Mouse (Mus musculus) CD4-positive, CD25-positive, alpha-beta regulatory T cell, adult 4 months (primary cell): ENCODE data around the gene F13a1. TPM values are rescaled to one million over a fixed set of nuclear protein-coding genes. Genes with fewer than 3 reads are reported as not detected.

ENCODE experiments used
- ATAC-seq: one replicate; pipeline ENCODE4 v1.8.0; 2017
- polyA plus RNA-seq, 2 experiments: library from polyadenylated mRNA; unstranded; fragments of 100-300 nt; shearing (Covaris generic); gene quantifications; one replicate each; pipeline ENCODE4 v1.2.1; 2017

The F13a1 gene
- 1 to 10 TPM in 1 of 2 experiments, under 1 TPM in 1; 0.75 to 1.7 TPM for polyA plus RNA-seq

DNA sequence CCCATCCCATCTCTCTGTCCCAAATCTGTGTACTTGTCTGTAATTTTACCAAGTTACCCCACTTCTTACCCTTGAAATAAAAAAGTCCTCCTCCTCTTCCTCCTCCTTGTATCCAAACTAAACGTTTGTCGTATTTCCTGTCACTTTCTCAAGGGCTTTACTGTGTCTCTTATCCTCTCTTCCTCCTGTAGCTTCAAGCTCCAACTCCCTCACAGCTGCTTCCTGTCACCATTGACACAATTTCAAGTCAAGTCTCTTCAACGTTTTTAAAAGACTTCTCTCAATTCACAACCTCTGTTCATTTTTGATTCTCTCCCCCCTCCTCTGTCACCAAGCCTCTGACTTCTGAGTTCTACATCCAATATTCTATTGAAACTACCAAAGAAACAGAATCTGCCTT lies at the start of gene F13a1:
Gene F13a1, minus strand, starts transcription at position 119 of the 400 bp plus-strand sequence.
- no peak for ATAC-seq

DNA sequence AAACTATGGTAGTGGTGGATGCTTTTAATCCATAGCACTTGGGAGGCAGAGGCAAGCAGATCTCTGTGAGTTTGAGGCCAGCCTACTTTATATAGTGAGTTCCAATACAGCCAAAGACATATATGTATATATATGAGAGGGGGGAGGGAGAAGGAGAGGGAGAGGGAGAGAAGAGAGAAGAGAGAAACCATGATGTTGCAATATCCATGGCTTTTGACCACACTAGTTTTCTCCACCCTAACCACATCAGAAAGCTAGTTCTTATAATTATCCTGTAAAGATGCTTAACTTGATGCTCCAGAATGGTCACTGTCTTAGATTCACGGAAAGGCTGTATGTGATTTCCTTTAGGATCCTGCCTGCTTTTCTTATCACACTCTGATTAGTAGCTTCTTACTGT lies 41.6 kb upstream of the F13a1 start:
- ATAC-seq = no peak

DNA sequence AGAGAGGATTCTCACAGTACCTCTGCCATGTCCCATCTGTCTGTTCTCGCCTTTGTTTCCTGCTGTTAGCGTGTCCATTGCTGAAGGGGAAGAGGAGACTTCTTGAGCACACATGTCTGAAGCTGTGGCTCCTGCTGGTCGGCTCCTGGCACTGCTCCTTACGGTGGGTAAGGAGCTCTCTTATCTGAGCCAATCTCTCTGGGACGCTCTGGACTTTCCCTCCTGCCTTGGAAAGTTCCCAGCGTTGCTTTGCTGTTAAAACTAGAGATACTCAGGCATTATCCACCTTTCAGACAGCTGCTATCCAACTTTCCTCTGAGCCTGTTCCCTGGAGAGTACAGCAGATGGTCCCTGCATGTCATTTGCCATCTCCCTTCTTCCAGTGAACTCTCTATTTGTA lies 39.1 kb upstream of the F13a1 start:
- ATAC-seq = no peak

DNA sequence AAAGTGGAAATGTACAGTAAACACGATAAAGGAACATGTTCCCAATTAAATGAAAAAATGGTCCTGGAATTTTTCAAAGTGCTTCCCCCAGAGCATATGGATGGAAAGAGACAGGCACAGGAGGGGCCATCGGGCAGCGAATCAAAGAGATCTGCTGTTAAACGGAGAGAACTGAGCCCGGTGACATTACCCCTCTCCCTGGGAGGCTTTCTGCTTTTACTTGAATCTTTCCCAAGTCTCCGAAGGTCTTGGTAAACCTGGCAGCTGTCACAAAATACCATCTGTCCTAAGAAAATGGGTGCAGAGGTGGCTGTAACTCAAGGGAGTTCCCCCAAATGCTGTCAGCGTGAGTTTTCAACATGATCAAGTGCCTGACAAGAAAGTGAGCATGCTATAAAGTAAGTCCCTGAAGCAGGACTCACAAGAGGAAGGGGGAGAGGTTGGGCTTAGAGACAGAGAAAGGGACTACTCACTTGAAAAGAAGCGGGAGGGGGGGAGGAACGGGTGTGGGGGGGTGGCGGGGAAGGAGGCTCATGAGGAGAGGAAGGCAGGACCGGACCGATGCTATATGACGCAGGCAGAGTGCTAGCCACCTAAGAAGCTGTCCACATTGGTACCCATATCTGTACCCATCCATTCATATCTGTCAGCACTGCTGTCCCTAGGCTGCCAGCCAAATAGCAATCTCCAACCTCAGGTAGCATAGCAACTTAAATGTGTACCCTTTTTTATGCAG lies 31.6 kb upstream of the F13a1 start:
- ATAC-seq = no peak

DNA sequence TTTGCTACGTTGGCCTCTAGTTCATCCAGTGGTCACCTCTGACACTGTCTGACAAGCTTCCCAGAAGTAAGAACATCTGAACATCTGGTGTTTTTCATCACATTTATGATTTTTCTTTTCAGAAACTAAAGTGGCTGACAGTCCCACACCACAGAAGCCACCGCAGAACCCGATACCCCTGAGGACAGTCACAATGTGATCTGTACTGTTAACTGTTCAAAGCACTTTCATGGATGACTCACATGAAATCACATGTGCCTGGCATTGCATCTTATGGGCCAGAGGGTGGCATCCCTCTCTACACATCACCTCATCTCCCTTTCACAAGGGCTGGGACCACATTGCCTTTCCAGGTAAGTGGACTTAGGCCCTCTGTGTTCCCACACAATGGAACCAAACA lies 21.3 kb upstream of the F13a1 start:
- no peak for ATAC-seq

DNA sequence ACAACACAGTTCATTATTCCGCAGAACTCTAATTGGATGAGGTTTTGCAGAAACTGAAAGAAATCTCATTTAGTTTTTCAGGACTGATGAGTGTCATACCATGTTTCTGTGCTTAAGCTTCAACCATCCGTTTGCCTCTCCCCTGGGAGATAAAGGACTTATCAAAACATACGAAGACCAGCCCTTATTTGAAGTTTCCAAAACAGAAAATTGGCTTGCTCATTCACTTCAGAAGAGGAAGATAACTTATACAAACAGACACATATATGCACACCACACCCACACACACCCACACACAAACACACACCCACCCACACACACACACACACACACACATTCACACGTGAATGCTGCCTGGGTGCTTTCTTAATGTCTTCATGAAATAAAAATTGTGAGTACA lies 20.8 kb upstream of the F13a1 start:
- ATAC-seq = no peak

DNA sequence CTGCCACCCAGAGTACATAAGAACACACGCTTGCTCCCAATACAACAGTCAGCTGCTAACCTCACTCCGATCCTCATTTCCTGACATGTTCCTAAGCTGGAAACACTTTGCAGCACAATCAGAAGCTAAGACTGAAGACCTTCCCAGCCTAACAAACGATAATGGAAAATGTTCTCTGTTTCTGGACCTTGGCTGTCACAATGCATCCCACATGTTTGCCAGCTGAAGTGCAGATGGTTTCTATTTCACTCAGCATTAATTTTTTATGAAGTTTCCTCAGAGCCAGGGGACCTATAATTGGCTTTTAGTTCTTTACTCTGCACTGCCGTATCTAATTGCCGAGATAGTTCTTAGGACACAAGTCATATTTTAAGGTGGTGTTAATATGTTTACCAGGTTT lies 10.8 kb upstream of the F13a1 start:
- ATAC-seq = no peak

DNA sequence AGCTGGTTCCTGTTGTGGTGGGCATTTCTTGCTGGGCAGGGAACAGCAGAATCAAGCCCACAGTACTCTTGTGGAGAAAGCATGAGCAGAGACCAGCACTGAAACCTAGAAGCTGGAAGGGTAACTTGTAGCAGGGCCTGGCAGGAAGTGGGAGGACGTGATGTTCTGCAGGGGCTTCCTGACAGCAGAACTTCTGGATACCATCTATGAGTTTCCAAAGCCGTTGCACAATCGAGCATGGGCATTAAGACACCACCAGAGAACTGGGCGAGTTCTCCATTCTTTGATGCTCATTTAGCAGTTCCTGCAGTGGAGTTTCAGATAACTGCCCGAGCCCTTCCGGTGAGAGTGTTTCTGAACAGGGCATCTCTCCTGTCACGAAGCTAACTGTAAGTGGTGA lies 6.6 kb upstream of the F13a1 start:
- ATAC-seq = peak; percentile 41

DNA sequence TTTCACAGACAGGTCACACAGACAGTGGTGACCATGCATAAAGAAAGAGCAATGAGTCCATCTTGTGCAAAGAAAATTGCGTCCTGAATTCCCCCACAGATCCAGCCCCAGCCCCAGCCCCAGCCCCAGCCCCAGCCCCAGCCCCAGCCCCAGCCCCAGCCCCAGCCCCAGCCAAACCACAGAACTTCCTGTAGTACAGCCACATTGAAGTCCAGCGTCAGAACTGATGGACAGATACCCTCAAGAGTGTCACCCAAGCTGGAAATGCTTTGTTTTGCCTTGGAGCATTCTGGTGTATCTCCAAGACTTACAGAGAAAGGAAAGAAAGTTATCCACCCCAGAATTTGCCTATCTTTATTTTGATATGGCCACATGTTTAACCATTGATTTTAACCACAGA lies 413 bp downstream of the F13a1 start:
- no peak for ATAC-seq

DNA sequence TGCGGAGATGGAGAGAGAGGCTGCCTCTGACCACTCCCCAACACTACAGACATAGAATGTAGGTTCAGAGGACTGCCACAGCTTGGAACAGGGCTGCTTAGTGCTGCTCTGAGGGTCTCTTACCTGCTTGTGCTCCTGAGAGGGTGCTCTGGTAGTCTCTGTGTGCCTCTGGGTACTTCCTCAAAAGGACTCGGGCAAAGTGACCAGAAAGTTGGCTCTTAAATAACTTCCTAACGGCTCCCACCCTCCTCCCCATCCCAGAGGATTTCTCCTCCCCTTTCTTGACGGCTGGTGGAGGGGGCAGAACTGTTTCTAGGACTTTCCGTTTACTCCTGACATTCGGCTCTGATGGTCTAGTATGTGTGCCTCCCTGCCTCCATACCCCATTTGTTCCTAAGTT lies 1.0 kb downstream of the F13a1 start:
- ATAC-seq = no peak

DNA sequence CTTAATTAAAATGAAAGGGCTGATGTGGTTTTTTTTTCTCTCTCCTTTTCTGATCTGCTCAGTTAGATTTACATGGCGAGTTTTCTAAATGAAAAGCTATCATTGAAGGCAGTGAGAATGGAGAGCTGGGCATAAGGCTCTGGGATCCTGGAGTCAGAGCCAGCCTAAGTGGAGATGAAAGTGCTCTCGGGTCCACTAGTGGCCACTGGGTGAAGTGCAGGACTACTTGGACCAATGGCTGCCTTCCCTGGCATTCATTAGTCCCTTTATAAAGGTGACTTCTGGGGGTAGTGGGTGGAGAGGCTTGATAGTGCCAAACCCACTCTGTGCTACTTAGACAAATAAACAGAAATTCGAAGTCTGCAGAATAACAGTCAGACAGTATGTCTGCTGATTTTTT lies 5.0 kb downstream of the F13a1 start:
- no peak for ATAC-seq

DNA sequence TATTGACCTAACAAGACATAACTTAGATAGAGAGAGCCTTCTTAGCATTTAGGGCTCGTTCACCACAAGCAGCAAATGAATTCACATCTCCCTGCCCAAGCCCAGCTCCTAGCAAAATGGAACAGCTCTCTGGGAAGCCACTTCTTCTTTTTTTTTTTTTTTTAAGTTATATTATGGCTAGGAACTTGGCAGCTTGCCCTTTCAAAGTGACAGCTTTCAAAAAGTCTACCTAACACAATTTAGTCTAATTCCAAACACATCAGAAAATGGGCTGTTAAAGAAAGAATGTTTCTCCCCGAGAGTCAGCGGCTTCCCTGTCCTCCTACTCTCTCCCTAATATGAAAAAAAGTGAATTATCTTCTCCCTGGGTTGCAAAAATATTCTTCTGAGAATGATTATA lies 15.3 kb downstream of the F13a1 start:
- no peak for ATAC-seq

DNA sequence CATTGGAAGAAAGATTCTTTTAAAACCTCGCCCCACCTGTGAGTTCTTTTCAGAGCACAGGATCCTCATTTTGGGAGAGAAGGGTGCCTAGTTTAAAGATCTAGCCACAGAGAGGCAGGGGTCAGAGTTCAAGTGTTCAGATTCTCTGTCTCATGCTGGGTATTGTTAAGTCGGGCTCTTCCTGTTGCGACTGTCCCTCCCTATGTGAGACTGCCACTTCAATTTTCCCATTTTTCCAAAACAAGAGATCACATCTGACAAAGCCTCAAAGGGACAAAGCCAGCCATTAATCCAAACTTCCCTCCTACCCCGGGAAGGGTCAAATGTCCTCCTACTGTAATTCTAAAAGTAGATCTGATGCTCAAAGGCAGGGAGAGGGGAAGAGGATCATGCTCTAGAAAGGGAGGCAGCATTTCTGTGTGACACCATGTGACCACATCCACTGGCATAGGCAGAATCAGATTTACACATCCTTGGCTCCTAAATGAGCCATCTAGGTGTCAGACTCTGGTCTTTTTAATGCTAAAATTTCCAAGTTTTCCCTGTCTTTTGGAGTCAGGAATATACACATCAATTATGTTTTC lies 24.0 kb downstream of the F13a1 start:
- ATAC-seq = no peak

DNA sequence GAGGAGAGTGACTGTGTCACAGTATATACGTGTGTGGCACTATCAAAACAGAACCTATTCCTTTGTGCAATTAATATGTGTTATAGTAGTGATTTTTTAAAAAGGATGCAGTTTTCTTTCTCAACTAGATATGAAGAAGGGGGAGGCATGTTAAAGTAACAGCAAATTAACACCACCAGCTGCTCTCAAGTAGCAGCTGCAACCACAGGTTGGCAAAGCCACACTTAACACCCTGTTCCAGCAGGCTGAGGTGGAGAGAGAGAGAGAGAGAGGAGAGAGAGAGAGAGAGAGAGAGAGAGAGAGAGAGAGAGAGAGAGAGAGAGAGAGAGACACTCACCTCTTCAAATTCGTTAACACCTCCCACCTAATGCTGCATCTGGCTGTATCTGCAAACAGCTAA lies 28.5 kb downstream of the F13a1 start:
- ATAC-seq = no peak

DNA sequence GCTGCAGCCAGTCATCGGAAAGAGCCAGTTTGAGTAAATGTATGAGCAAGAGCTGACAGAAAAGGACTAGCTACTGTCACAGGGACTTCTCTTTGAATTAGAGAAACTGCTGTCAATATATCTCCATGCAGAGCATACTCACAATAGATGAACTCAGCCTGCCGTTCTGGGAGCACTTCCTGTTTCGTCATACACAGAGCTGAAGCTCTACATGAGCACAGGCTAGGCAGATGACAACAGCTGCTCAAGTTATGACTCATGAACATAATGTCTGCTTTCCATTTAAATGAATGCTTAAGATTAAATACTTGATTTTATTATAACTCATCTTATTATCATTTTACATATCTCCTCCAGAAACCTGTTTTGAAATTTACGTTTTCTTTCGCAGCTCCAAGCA lies 39.3 kb downstream of the F13a1 start:
- ATAC-seq = peak; percentile 87

DNA sequence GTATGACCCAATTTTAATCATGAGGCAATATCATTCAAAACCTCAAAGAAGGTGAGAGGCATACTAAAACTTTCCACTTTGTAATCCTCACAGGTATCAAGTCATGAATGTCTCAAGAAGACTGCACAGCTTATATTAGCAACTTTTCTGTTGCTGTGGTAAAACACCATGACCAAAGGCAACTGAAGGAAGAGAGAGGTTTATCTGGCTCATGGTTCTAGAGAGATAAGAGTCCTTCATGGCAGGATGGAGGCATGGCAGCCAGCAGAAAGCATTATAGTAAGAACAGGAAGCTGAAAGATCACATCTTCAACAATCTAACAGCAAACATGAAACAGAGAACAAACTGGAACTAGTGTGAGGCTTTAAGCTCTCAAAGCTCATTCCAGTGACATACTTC lies 43.8 kb downstream of the F13a1 start:
- ATAC-seq = peak; percentile 21

DNA sequence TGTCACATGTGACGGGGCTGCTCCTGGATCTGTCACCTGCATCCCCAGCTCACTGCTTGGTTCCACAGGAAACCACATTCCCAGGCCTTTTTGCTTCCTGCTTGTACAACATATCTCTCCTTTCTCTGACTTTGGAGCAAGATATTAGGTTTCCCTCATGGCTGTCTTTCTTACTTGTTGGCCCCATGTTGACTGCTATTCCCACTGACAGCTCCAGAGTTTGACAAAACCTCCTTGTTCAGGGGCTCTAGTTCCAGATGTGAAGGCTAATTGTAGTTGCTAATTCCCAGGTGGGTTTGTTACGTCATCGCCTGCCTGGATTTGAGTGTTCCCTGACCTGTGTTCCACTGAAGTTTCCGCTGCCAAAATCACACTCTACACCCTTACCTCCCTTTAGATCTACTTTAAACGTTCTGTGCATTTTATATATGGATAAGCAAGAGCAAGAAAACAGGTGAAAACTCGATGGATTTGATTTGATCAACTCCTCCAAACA lies 50.8 kb downstream of the F13a1 start:
- no peak for ATAC-seq

DNA sequence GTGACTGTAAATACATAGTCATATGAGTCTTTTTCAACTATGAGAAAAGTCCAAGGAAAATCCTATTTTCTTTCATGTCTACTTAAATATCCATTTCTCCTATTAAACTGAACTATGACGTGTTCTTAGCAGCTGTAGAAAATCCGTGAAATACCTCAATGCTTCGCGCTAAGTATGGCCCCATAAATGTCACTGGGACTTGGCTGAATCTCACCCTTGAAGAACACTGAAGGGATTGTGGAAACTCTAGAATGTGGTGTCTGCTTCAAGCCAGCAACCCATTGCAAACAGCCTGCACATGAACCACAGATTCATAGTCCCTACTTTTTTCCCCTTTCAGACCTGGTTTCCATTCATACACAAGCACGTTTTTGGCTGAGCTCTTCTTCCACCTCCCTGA lies 56.5 kb downstream of the F13a1 start:
- ATAC-seq = no peak

DNA sequence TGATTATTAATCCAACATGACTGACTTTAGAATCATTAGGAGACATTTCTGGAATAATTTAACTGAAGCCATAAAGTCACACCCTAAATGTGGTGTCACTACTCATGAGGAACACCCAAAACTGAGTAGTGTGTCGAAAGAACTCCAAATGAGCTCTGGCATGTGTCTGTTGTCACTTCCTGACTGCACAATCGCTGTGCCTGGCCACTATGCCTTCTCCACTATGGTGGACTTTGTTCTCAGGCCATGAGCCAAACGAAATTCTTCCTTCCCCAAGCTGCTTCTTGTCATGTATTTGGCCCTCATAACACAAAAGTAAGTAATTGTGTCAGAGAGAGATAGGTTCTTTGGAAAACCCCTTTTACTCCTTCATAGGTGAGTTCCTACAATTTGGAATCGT lies 61.7 kb downstream of the F13a1 start:
- no peak for ATAC-seq

DNA sequence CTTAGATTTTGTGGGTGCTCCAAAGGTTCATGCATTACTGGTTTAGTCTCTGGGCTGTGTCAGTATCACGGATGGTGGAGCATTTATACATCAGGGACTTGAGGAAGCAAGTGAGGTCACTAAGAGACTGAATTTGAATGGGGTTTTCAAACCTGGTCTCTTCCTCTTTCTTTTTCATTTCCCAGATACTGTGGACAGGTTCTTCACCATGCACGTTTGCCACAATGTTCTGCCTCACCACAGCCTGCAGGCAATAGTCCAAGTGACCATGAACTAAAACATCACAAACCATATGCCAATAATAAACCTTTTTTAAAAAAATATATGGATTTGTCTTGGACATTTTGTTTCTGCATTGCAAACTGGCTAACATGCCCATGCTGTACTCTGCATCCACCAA lies 77.0 kb downstream of the F13a1 start:
- ATAC-seq = no peak

DNA sequence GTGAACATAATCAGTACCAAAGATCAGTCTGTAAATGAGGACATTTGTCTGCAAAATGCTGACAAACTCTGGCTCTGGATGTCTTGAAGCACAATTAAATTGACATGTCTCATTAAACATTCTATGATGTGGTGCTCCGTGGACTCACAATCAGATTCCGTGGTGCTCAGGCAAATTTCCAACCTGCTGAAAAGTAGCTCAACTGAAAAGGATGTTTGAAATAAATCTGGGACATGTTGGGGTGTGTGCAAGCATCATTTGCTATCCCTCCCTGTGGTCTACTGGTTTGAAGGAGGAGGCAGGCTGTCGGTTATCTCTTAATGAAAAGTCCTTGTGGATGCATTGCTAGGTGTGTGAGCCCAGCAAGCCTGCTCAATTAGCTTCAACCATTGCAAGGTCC lies 77.8 kb downstream of the F13a1 start:
- ATAC-seq = no peak

DNA sequence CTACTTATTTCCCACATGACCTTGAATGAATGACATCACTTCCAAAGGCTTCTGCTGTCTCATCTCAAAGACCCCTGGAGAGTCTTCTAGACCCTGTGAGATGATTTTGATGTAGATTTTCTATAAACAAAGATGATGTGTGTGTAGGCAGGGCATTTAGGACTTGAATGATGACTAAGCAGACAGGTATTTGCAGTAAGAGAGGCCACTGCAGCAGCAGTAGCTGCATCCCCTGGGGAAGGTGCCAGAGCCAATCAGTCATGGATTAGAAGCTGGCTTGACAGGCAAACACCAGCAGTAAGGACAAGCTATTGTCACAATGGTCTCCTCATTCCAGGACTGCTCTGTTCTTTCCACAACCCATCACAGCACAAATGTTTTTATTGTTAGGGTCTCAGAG lies 87.1 kb downstream of the F13a1 start:
- ATAC-seq = no peak

DNA sequence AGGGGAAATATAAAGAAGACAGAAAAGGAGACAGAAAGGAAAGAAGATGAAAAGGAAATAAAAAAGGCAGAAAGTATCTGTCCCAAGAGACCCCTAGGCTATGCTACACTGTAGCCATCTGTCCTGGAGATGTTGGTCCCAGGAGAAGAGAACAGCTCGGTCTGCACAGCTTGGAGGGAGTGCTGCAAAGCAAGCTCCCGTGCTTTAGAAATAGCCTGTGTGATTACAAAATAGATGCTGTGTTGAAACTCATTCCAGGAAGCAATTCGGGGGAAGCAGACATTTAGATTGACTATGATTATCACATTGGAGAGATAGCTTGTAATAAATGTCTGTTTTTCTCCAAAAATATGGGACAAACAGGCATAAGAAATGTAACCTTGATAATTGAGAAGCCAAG lies 91.0 kb downstream of the F13a1 start:
- no peak for ATAC-seq

DNA sequence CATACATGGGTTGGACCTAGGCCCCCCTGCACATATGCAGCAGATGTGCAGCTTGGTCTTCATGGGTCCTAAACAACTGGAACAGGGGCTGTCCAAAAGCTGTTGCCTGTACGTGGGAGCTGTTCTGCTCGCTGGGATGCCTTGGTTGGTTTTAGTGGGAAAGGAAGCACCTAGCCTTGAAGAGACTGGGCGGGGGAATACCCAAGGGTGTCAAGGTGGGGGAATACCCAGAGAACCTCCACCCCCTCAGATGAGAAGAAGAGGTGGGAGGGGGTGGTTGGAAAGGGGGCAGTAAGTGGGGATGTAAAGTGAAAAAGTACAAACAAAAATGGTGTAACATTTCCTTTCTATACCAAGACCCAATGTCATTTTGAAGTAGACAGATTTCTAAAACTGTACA lies 95.1 kb downstream of the F13a1 start:
- peak; percentile 80 for ATAC-seq

DNA sequence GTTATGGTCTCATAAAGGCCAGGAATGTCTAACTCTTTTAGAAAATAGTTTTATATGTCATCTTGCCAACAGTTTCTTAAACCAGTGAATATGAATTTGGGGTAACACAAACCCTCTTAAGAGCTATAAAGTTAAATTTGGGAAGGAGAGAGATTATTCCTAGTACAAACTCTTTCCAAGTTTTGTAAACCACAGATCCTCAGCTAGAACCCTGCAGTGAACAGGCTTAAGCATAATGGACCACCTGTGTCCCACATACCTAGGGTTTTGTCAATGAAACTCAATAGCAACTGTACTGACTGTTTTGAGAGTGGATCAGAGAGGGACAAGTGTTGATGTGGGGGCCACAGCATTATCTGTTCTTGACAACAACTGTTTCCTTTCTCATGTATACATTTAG lies 96.4 kb downstream of the F13a1 start:
- no peak for ATAC-seq
